Mouse (Mus musculus): ENCODE measurements at regions not wholly inside any gene's neighbourhood (a gene's known extent, or its start where the extent isn't known, plus 50 kb on each side); places are given as distances from the start of the nearest gene placed in this dataset.

- no peak for DNase-seq (ENCODE audit: low read depth, low spot score)
Observed at GRCm38 (mm10) chr1:126918876-126919275, 88.3 kb upstream of the Nckap5 start.

GRCm38 (mm10) chr1:126917872-126918271 is 87.3 kb upstream of the Nckap5 start:
- no peak for DNase-seq (ENCODE audit: low read depth, low spot score)

GRCm38 (mm10) chr1:126916369-126916768 is 85.8 kb upstream of the Nckap5 start:
- no peak for DNase-seq (ENCODE audit: low read depth, low spot score)

GRCm38 (mm10) chr1:126911277-126912060 is 80.9 kb upstream of the Nckap5 start:
- DNase-seq (ENCODE audit: low read depth, low spot score), result no peak

- DNase-seq (ENCODE audit: low read depth, low spot score), result no peak
Observed at GRCm38 (mm10) chr1:126907417-126907816, 76.8 kb upstream of the Nckap5 start.

GRCm38 (mm10) chr1:126898484-126898883 is 67.9 kb upstream of the Nckap5 start:
- no peak for DNase-seq (ENCODE audit: low read depth, low spot score)

GRCm38 (mm10) chr1:126896895-126897294 is 66.3 kb upstream of the Nckap5 start:
- DNase-seq (ENCODE audit: low read depth, low spot score), result no peak

GRCm38 (mm10) chr1:126880801-126881200 is 50.2 kb upstream of the Nckap5 start:
- no peak for DNase-seq (ENCODE audit: low read depth, low spot score)

All from telencephalon, adult 2 months (tissue).